8 mouse cellular contexts compared by ENCODE assay signal in genomic region chr16:94497911-94498310, GRCm38 (mm10). TPM values are rescaled to one million over a fixed set of nuclear protein-coding genes. Genes with fewer than 3 reads are reported as not detected.
DNase-seq lines count a peak whose midpoint lies in the region; TF ChIP-seq lines count a peak whose summit lies in the region.

No protein-coding gene starts in this region.

- DNase-seq in cerebellum, adult 11 months, result peak; percentile 8
- no peak for DNase-seq in cerebellum, adult 9-10 months
- peak; percentile 60 to 61 for DNase-seq in heart, postnatal 14 days
- peak; percentile 62 to 82 for DNase-seq in left cerebral cortex, postnatal 25 days (ENCODE audit: low spot score in 2 of 2)
- peak; percentile 80 for DNase-seq in right cerebral cortex, adult 18-20 months
- no peak for DNase-seq in thymus, postnatal 14 days

- H3K79me2 ChIP-seq in C2C12 (ENCODE audit: control insufficient read depth, insufficient read depth), result no peaks in the 10 kb centered on the region

- 0 out of 2 replicates have a peak overlapping the region, but pooled peaks have one; percentile 0 for H3K27ac ChIP-seq in cortical plate, adult 2 months (ENCODE audit: insufficient read depth, low read length)

- intact Hi-C loops in heart, postnatal 14 days (cut with DNase I), result no loop called here
- intact Hi-C loops in left cerebral cortex, postnatal 25 days (cut with DNase I), result no loop called here

- no peak for TF ChIP-seq CTCF in C2C12 (IDR thresholded peaks at IDR 0.05; ENCODE audit: control insufficient read depth, insufficient read depth, insufficient read length)
- no peak for TF ChIP-seq CTCF in cortical plate, adult 2 months (IDR thresholded peaks at IDR 0.05; ENCODE audit: extremely low read depth, insufficient read depth, low read length)

- no peaks in the 10 kb centered on the region for H3K4me1 ChIP-seq in cortical plate, adult 2 months (ENCODE audit: control insufficient read depth, insufficient read depth, low read length)

- H3K36me3 ChIP-seq in C2C12 (ENCODE audit: control insufficient read depth, insufficient read depth), result peaks cover 53% of the 10 kb centered on the region

- H3K79me3 ChIP-seq in C2C12 (ENCODE audit: low read depth), result no peaks in the 10 kb centered on the region

- TF ChIP-seq POLR2A in cortical plate, adult 2 months (IDR thresholded peaks at IDR 0.05; ENCODE audit: extremely low read depth, insufficient read depth, low read length), result no peak

- no peak overlapping the region for H3ac ChIP-seq in C2C12 (ENCODE audit: control insufficient read depth, insufficient read length, low read depth)

- H3K4me3 ChIP-seq in C2C12 (ENCODE audit: insufficient read depth, poor library complexity, severe bottlenecking), result no peak overlapping the region
- no peak overlapping the region for H3K4me3 ChIP-seq in cortical plate, adult 2 months (ENCODE audit: insufficient read depth, low read length)

- no peaks in the 10 kb centered on the region for H3K27me3 ChIP-seq in C2C12 (ENCODE audit: control insufficient read depth, insufficient read depth, insufficient read length)

TF ChIP-seq in C2C12, 6 proteins besides CTCF, POLR2A, EP300 and RAD21:
- no peak for TF ChIP-seq MAX (IDR thresholded peaks at IDR 0.05)
- no peak for TF ChIP-seq USF1 (IDR thresholded peaks at IDR 0.05; ENCODE audit: low read depth)
- TF ChIP-seq CEBPB (IDR thresholded peaks at IDR 0.05; ENCODE audit: low read depth), result peak; percentile 77
- no peak for TF ChIP-seq MYOG (IDR thresholded peaks at IDR 0.05; ENCODE audit: control insufficient read depth, extremely low read depth, insufficient read length)
- TF ChIP-seq FOSL1 (IDR thresholded peaks at IDR 0.05; ENCODE audit: insufficient read depth, low read length, poor library complexity, severe bottlenecking), result no peak
- peak; percentile 18 for TF ChIP-seq MYOD1 (IDR thresholded peaks at IDR 0.05; ENCODE audit: control insufficient read depth, insufficient read length, low read depth)
TF ChIP-seq in C2C12: peak in this region for 2.

RNA-seq across cellular contexts. Expression of gene Vps26c, which starts 28.7 kb away (rescaled TPM):
- 50.3 TPM for polyA plus RNA-seq in C2C12 (2012; fragmentation: generic; extraction: Trizol)
- 44.0 and 46.5 TPM in 2 replicates for polyA plus RNA-seq in cortical plate, adult 2 months (2012; rRNA removed)
- 10 to 100 TPM; 26.7 to 27.8 TPM for total RNA-seq in heart, postnatal 14 days (2021)
- total RNA-seq in left cerebral cortex, postnatal 25 days (2021), result 10 to 100 TPM; 29.4 to 33.7 TPM

Comparison
In these comparisons a context has a peak if more than half of its experiments do, and no peak if none do; other contexts are left out.
1. DNase-seq: peak in cerebellum, adult 11 months (single experiment), heart, postnatal 14 days (2 of 2), left cerebral cortex, postnatal 25 days (2 of 2) and right cerebral cortex, adult 18-20 months (single experiment); none in cerebellum, adult 9-10 months (single experiment) and thymus, postnatal 14 days (single experiment).